Mouse (Mus musculus) neutrophil, adult 5-6 weeks (primary cell): Measurements from ENCODE around the gene Gm12666. TPM values are rescaled to one million over a fixed set of nuclear protein-coding genes. Genes with fewer than 3 reads are reported as not detected.
"Not testable (repeated sequence)": the region's sequence is repeated elsewhere in the genome, so short reads cannot be mapped to it uniquely, and the experiment has no call there.

Source experiments
- ATAC-seq: fragments of 151-379, 151-347 bp; 2 replicates; pipeline ENCODE4 v1.8.0; 2017; ENCODE audit warnings: mild to moderate bottlenecking, moderate TSS enrichment; ENCODE audit not compliant: insufficient number of reproducible peaks, poor library complexity, low FRiP score, severe bottlenecking; ENCODE audit errors: extremely low read depth
- total RNA-seq: library from RNA; stranded (forward); fragments of 200-1000 nt; gene quantifications from 2 replicates; pipeline ENCODE4 v1.2.3, GENCODE M21; 2017

Gm12666 gene
- not detected in 2 replicates for total RNA-seq

- ATAC-seq = not testable (repeated sequence)
Observed at GRCm38 (mm10) chr4:92191649-92192048, at the start of gene Gm12666. Gm12666 (minus strand) TSS chr4:92191749.

GRCm38 (mm10) chr4:92226326-92226725 lies 34.8 kb upstream of the Gm12666 start:
- no peak for ATAC-seq

- ATAC-seq = no peak
Observed at GRCm38 (mm10) chr4:92216286-92216685, 24.7 kb upstream of the Gm12666 start.

- no peak for ATAC-seq
Observed at GRCm38 (mm10) chr4:92152646-92153045, 38.9 kb downstream of the Gm12666 start.

GRCm38 (mm10) chr4:92147134-92147533 lies 44.4 kb downstream of the Gm12666 start, which contains the start of gene Izumo3:
Izumo3 (minus strand) TSS chr4:92147234.
- no peak for ATAC-seq

Other genes starting within 250 kb of the Gm12666 start
- gene Izumo3, start 44.5 kb downstream of the Gm12666 start, total RNA-seq = not detected in 2 replicates